In genomic region chr14:120275246-120276238, GRCm38 (mm10) we compare ENCODE assay signal across 8 mouse cellular contexts. TPM values are rescaled to one million over a fixed set of nuclear protein-coding genes. Genes with fewer than 3 reads are reported as not detected.
DNase-seq lines count a peak whose midpoint lies in the region; ATAC-seq and TF ChIP-seq lines count a peak whose summit lies in the region.

Gene Mbnl2 (plus strand): TSS chr14:120275669.

- intact Hi-C loops in gastrocnemius, adult 2 months (cut with DNase I), result loop anchor here (2.0 to 5.0 kb wide), 4 partner anchors 21 to 122 kb away; no protein-coding TSS in a partner anchor

- no peak for TF ChIP-seq CTCF in gastrocnemius, adult 2 months (IDR thresholded peaks at IDR 0.05)
- TF ChIP-seq CTCF in hindbrain, postnatal 0 days (IDR thresholded peaks at IDR 0.05; ENCODE audit: low read depth), result no peak

- H3K4me1 ChIP-seq in hindbrain, postnatal 0 days (ENCODE audit: insufficient read depth, low read length), result peaks cover 29% of the 10 kb centered on the region
- peaks cover 50% of the 10 kb centered on the region for H3K4me1 ChIP-seq in megakaryocyte, embryonic 14.5 days

- DNase-seq in ZHBTc4 (ENCODE audit: low read depth, low spot score), result peak; percentile 97
- peak; percentile 98 for DNase-seq in gastrocnemius, adult 2 months
- peak; percentile 96 for DNase-seq in hindbrain, postnatal 0 days (ENCODE audit: low spot score)
- DNase-seq in left cerebral cortex, adult 8-10 months (ENCODE audit: low spot score in 2 of 2), result peak; percentile 89 to 96
- peak; percentile 97 to 98 for DNase-seq in right cerebral cortex, postnatal 10 days (ENCODE audit: low spot score in 2 of 2)
- DNase-seq in urinary bladder, postnatal 25 days (ENCODE audit: low spot score), result peak; percentile 86

- H3K36me3 ChIP-seq in hindbrain, postnatal 0 days (ENCODE audit: insufficient read depth, low read length), result no peaks in the 10 kb centered on the region
- peaks cover 12% of the 10 kb centered on the region for H3K36me3 ChIP-seq in megakaryocyte, embryonic 14.5 days (replicated peaks; ENCODE audit: low read length)

- H3K9ac ChIP-seq in hindbrain, postnatal 0 days (replicated peaks; ENCODE audit: low read length), result peak within 1 kb of the TSS; percentile 62

- peak within 1 kb of the TSS; percentile 69 for H3K4me2 ChIP-seq in hindbrain, postnatal 0 days (ENCODE audit: low read depth, low read length)

- peak; percentile 81 for ATAC-seq in common myeloid progenitor, adult 5-6 weeks (replicated peaks; ENCODE audit: low read depth, poor library complexity, severe bottlenecking)
- peak; percentile 100 for ATAC-seq in hindbrain, postnatal 0 days

- no peaks in the 10 kb centered on the region for H3K27me3 ChIP-seq in hindbrain, postnatal 0 days (ENCODE audit: insufficient read depth, low read length)
- no peaks in the 10 kb centered on the region for H3K27me3 ChIP-seq in megakaryocyte, embryonic 14.5 days (replicated peaks)

- H3K9me3 ChIP-seq in hindbrain, postnatal 0 days (ENCODE audit: low read length), result no peaks in the 10 kb centered on the region
- H3K9me3 ChIP-seq in megakaryocyte, embryonic 14.5 days, result no peaks in the 10 kb centered on the region

- peak within 1 kb of the TSS; percentile 88 for H3K4me3 ChIP-seq in gastrocnemius, adult 2 months
- peak within 1 kb of the TSS; percentile 75 for H3K4me3 ChIP-seq in hindbrain, postnatal 0 days (ENCODE audit: low read length)
- peak within 1 kb of the TSS; percentile 95 for H3K4me3 ChIP-seq in megakaryocyte, embryonic 14.5 days (replicated peaks)

- WGBS in hindbrain, postnatal 0 days, result under 1% methylated on average over 35 of the region's 35 CpGs

- peak within 1 kb of the TSS; percentile 94 for H3K27ac ChIP-seq in gastrocnemius, adult 2 months
- peak within 1 kb of the TSS; percentile 81 for H3K27ac ChIP-seq in hindbrain, postnatal 0 days

RNA-seq across cellular contexts. Expression of gene Mbnl2, which starts in this region (rescaled TPM):
- 62.3 and 68.1 TPM in 2 replicates for total RNA-seq in common myeloid progenitor, adult 5-6 weeks (2017)
- 100 to 1,000 TPM; 282 to 352 TPM for total RNA-seq in gastrocnemius, adult 2 months (2021)
- total RNA-seq in hindbrain, postnatal 0 days (2014; rRNA removed), result 56.1 and 78.3 TPM in 2 replicates
- 28.6 and 28.9 TPM in 2 replicates for polyA plus RNA-seq in hindbrain, postnatal 0 days (2015; fragmentation: Nextera tagmentation; extraction: Ambion mirVana)
- 100 to 1,000 TPM; 222 to 278 (median 250) TPM for total RNA-seq in left cerebral cortex, adult 8-10 months (2022)
- polyA plus RNA-seq in megakaryocyte, embryonic 14.5 days (2012; ENCODE audit: insufficient read depth, low replicate concordance), result 43.0 and 66.7 TPM in 2 replicates

Comparison
In these comparisons a context has a peak if more than half of its experiments do, and no peak if none do; other contexts are left out.
1. Peak in every context shown above with its lines: DNase-seq, ATAC-seq, H3K4me3 ChIP-seq and H3K27ac ChIP-seq.